Mouse (Mus musculus): ENCODE measurements around the gene Syde2.

GRCm38 (mm10) chr3:146051277-146052007 is 63.8 kb downstream of the Syde2 start:
- TF ChIP-seq POLR2A (IDR thresholded peaks at IDR 0.05; ENCODE audit: insufficient read depth, low read depth, low read length) (no peak), CTCF (IDR thresholded peaks at IDR 0.05) (no peak)
